Mouse (Mus musculus) lung, embryonic 15.5 days (tissue): ENCODE measurements around the gene Cyp2c70. TPM values are rescaled to one million over a fixed set of nuclear protein-coding genes. Genes with fewer than 3 reads are reported as not detected.
"Not testable (repeated sequence)": the region's sequence is repeated elsewhere in the genome, so short reads cannot be mapped to it uniquely, and the experiment has no call there.

Experiments
- ATAC-seq: fragments of 200-750 bp; cut with Nextera tagmentation; 2 replicates; pipeline ENCODE4 v1.8.0; 2017; ENCODE audit warnings: moderate number of reproducible peaks, borderline replicate concordance; ENCODE audit not compliant: low FRiP score, low TSS enrichment; ENCODE audit errors: extremely low read depth
- H3K27ac ChIP-seq: fragments of 300-500 bp; sonication (generic); 2 replicates; pipeline ENCODE4 v1.5.1; 2015; ENCODE audit warnings: moderate library complexity, mild to moderate bottlenecking, inconsistent platforms
- H3K27me3 ChIP-seq: fragments of 300-500 bp; sonication (generic); 2 replicates; pipeline ENCODE4 v1.6.1; 2015; ENCODE audit warnings: inconsistent platforms
- H3K36me3 ChIP-seq: fragments of 300-500 bp; sonication (generic); 2 replicates; pipeline ENCODE4 v1.6.1; 2015; ENCODE audit warnings: inconsistent platforms
- H3K4me1 ChIP-seq: fragments of 300-500 bp; sonication (generic); 2 replicates; pipeline ENCODE4 v1.6.1; 2015; ENCODE audit warnings: inconsistent platforms
- H3K4me2 ChIP-seq: fragments of 300-500 bp; sonication (generic); 2 replicates; pipeline ENCODE4 v1.6.1; 2015; ENCODE audit warnings: inconsistent platforms, mild to moderate bottlenecking, moderate library complexity
- H3K4me3 ChIP-seq: fragments of 300-500 bp; sonication (generic); 2 replicates; pipeline ENCODE4 v1.5.1; 2015; ENCODE audit warnings: mild to moderate bottlenecking, inconsistent platforms
- H3K9ac ChIP-seq: fragments of 300-500 bp; sonication (generic); 2 replicates; pipeline ENCODE4 v1.6.1; 2015; ENCODE audit warnings: inconsistent platforms
- H3K9me3 ChIP-seq: fragments of 300-500 bp; sonication (generic); 2 replicates; pipeline ENCODE4 v1.6.1; 2016; ENCODE audit warnings: inconsistent platforms
- WGBS: fragments of 180-500 bp; shearing (Covaris S2); methylation state at CpG from one replicate; pipeline ENCODE4 v1.1.7; 2015; 5-methylcytosine and 5-hydroxymethylcytosine counted together
- polyA plus RNA-seq: library from polyadenylated mRNA; unstranded; fragments of >200 nt; fragmentation: Nextera tagmentation; extraction: Ambion mirVana; gene quantifications from 2 replicates; pipeline ENCODE4 v1.2.1, GENCODE M21; 2015

Gene Cyp2c70
- polyA plus RNA-seq, 1 experiment from 2014 or later = not detected

GRCm38 (mm10) chr19:40178311-40178710 is 8.8 kb downstream of the Cyp2c70 start:
- no peak for ATAC-seq
- H3K4me3 ChIP-seq = no peak overlapping the region
- WGBS = 62% methylated on average over 4 of the region's 4 CpGs

GRCm38 (mm10) chr19:40168391-40168790 is 18.7 kb downstream of the Cyp2c70 start:
- not testable (repeated sequence) for H3K9me3 ChIP-seq, H3K9ac ChIP-seq, H3K4me2 ChIP-seq, H3K27ac ChIP-seq, ATAC-seq, H3K4me3 ChIP-seq, H3K27me3 ChIP-seq, H3K36me3 ChIP-seq, H3K4me1 ChIP-seq
- 78% methylated on average over 4 of the region's 4 CpGs for WGBS

More at GRCm38 (mm10) chr19:40178311-40178710, 8.8 kb downstream of the Cyp2c70 start:
- no peaks in the 10 kb centered on the region for H3K9me3 ChIP-seq
- H3K4me1 ChIP-seq = no peaks in the 10 kb centered on the region
- no peak overlapping the region for H3K4me2 ChIP-seq
- H3K27ac ChIP-seq = no peak overlapping the region
- H3K9ac ChIP-seq = no peak overlapping the region
- no peaks in the 10 kb centered on the region for H3K27me3 ChIP-seq
- H3K36me3 ChIP-seq = no peaks in the 10 kb centered on the region

GRCm38 (mm10) chr19:40126996-40127395 is 60.1 kb downstream of the Cyp2c70 start:
- not testable (repeated sequence) for H3K27me3 ChIP-seq, H3K27ac ChIP-seq, H3K36me3 ChIP-seq, H3K4me1 ChIP-seq, H3K9me3 ChIP-seq, ATAC-seq, H3K4me3 ChIP-seq, H3K4me2 ChIP-seq, H3K9ac ChIP-seq
- WGBS = 47% methylated on average over 2 of the region's 2 CpGs

GRCm38 (mm10) chr19:40125165-40125564 is 62.0 kb downstream of the Cyp2c70 start:
- ATAC-seq, H3K4me2 ChIP-seq: not testable (repeated sequence)
- 86% methylated on average over 3 of the region's 3 CpGs for WGBS

GRCm38 (mm10) chr19:40119624-40120023 is 67.5 kb downstream of the Cyp2c70 start:
- not testable (repeated sequence) for H3K9me3 ChIP-seq, H3K4me3 ChIP-seq, H3K27me3 ChIP-seq, H3K4me1 ChIP-seq, H3K36me3 ChIP-seq, H3K4me2 ChIP-seq, ATAC-seq, H3K27ac ChIP-seq, H3K9ac ChIP-seq
- WGBS = 65% methylated on average over 13 of the region's 13 CpGs

More at GRCm38 (mm10) chr19:40125165-40125564, 62.0 kb downstream of the Cyp2c70 start:
- H3K27ac ChIP-seq, H3K4me3 ChIP-seq, H3K4me1 ChIP-seq, H3K27me3 ChIP-seq, H3K36me3 ChIP-seq, H3K9me3 ChIP-seq, H3K9ac ChIP-seq: not testable (repeated sequence)

Other genes with a start within 250 kb of the Cyp2c70 start
- gene Cyp2c37, start 194.9 kb downstream of the Cyp2c70 start, polyA plus RNA-seq = not detected in 2 replicates
- not detected in 2 replicates for gene Cyp2c54, start 113.5 kb downstream of the Cyp2c70 start, polyA plus RNA-seq
- gene Cyp2c50, start 97.6 kb downstream of the Cyp2c70 start, polyA plus RNA-seq = not detected in 2 replicates
- 159 and 171 TPM in 2 replicates for gene Pdlim1, start 84.5 kb upstream of the Cyp2c70 start, polyA plus RNA-seq